Mouse (Mus musculus) small intestine, adult 2 months (tissue): ENCODE results near the gene Rcan3. TPM values are rescaled to one million over a fixed set of nuclear protein-coding genes. Genes with fewer than 3 reads are reported as not detected.

Experiments used
- H3K27ac ChIP-seq: fragments of 200-500 bp; 2 replicates; pipeline ENCODE4 v1.5.1; 2012; ENCODE audit warnings: low read depth, low read length, control low read depth, inconsistent platforms; ENCODE audit not compliant: insufficient read depth
- H3K27me3 ChIP-seq: fragments of 200-500 bp; 2 replicates; pipeline ENCODE4 v1.6.1; 2012; ENCODE audit warnings: mild to moderate bottlenecking, moderate library complexity, low read length, inconsistent platforms; ENCODE audit not compliant: control insufficient read depth, insufficient read depth
- H3K36me3 ChIP-seq: fragments of 200-500 bp; 2 replicates; pipeline ENCODE4 v1.6.1; 2012; ENCODE audit warnings: mild to moderate bottlenecking, low read length, control low read depth, inconsistent platforms; ENCODE audit not compliant: control insufficient read depth, insufficient read depth
- H3K4me1 ChIP-seq: fragments of 200-500 bp; 2 replicates; pipeline ENCODE4 v1.6.1; 2012; ENCODE audit warnings: low read length, inconsistent platforms, mixed read lengths; ENCODE audit not compliant: control insufficient read depth, insufficient read depth, insufficient read length
- H3K4me3 ChIP-seq: fragments of 200-500 bp; 2 replicates; pipeline ENCODE4 v1.5.1; 2012; ENCODE audit warnings: low read depth, mild to moderate bottlenecking, control low read depth, inconsistent platforms, low read length, moderate library complexity
- CTCF ChIP-seq: fragments of 200-500 bp; IDR thresholded peaks from 2 replicates; pipeline ENCODE4 v1.5.1; 2012; ENCODE audit warnings: low read depth, mild to moderate bottlenecking, control low read depth, inconsistent platforms, low read length, moderate library complexity, mixed read lengths; ENCODE audit not compliant: insufficient replicate concordance, insufficient read length; ENCODE audit errors: extremely low read depth
- POLR2A ChIP-seq: fragments of 200-500 bp; IDR thresholded peaks from 2 replicates; pipeline ENCODE4 v1.6.1; 2012; ENCODE audit warnings: low read depth, mild to moderate bottlenecking, control low read depth, inconsistent platforms, low read length, moderate library complexity
- WGBS: fragments of 180-500 bp; shearing (Covaris S2); methylation state at CpG from one replicate; pipeline ENCODE4 v1.1.7; 2018; 5-methylcytosine and 5-hydroxymethylcytosine counted together
- polyA plus RNA-seq: library from polyadenylated mRNA; depleted of rRNA; stranded (reverse); fragments of >200 nt; gene quantifications from 2 replicates; pipeline ENCODE4 v1.2.3, GENCODE M21; 2012

The Rcan3 gene
- polyA plus RNA-seq, 1 experiment = 6.3 TPM

DNA sequence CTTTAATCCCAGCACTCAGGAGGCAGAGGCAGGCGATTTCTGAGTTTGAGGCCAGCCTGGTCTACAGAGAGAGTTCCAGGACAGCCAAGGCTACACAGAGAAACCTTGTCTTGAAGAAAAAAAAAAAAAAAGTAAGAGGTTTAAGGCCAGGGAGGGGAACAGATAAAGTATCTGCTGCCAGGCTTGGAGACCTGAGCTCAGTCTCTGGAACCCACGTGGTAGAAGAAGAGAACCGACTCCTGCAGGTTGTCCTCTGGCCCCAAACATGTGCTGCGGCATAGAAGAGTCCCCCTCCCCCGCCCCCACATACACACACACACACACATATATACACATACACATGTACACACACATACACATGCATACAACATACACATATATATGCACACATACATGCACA is 8.8 kb upstream of the Rcan3 start:
- H3K4me3 ChIP-seq = no peak overlapping the region
- H3K4me1 ChIP-seq = peaks cover 4% of the 10 kb centered on the region; the same call in 1 of the 2 replicates
- no peaks in the 10 kb centered on the region; the same call in 1 of the 2 replicates for H3K27me3 ChIP-seq
- no peak overlapping the region for H3K27ac ChIP-seq
- WGBS = 63% methylated on average over 5 of the region's 5 CpGs
- no peaks in the 10 kb centered on the region for H3K36me3 ChIP-seq
- TF ChIP-seq CTCF (no peak), POLR2A (no peak)

DNA sequence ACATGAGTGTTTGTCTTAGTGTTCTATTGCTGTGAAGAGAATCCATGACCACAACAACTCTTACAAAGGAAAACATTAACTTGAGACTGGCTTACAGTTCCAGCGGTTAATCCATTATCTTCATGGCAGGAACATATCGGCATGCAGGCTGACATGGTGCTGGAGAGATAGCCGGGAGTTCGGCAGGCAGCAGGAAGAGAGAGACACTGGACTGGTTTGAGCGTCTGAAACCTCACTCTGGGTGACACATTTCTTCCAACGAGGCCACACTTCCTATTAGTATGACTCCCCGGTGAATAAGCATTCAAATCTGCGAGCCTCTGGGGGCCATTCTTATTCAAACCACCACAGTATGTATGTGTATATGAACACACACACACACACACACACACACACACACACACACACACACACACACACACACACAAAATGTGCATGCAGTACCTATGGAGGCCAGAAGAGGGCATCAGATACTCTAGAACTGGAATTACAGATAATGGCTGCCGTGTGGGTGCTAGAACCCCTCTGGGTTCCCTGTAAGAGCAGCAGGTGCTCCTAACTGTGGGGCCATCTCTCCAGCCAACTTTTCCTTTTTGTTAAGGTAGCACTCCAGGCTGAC is 6.4 kb upstream of the Rcan3 start:
- TF ChIP-seq CTCF = peak; percentile 51; the same call in 1 of the 2 replicates
- TF ChIP-seq POLR2A = no peak
- no peaks in the 10 kb centered on the region; the same call in none of the 2 replicates for H3K27me3 ChIP-seq
- peak overlapping the region; percentile 68; the same call in 1 of the 2 replicates for H3K27ac ChIP-seq
- no peak overlapping the region for H3K4me3 ChIP-seq
- WGBS = 12% methylated on average over 9 of the region's 9 CpGs
- peaks cover 12% of the 10 kb centered on the region; the same call in 1 of the 2 replicates for H3K4me1 ChIP-seq
- H3K36me3 ChIP-seq = no peaks in the 10 kb centered on the region

DNA sequence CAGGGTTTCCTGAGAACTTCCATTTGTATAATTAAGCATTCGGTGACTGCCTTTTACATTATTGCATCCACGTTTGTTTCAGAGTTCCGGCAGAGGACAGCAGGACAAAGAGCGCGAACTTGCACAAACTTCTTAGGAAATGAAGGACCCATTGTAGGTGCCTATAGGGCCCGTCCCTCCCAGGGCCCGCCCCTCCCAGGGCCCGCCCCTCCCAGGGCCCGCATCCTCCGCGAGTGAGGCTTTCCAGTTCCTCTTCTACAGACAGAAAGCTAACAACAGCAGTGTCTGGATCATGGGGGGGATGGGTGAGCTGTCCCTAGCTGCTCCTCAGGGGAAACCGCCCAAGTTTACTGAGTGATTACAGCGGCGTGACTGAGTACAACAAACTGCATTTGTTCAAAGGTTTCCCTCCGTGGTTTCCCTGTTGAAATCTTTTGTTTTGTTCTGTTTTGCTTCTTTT is 5.6 kb upstream of the Rcan3 start:
- Histone ChIP-seq H3K36me3 (no peaks in the 10 kb centered on the region), H3K27ac (peak overlapping the region; percentile 68), H3K4me1 (peaks cover 14% of the 10 kb centered on the region; the same call in 1 of the 2 replicates), H3K27me3 (no peaks in the 10 kb centered on the region; the same call in none of the 2 replicates), H3K4me3 (peak overlapping the region; percentile 45)
- TF ChIP-seq CTCF = no peak
- TF ChIP-seq POLR2A = peak; percentile 41; the same call in 1 of the 2 replicates
- under 1% methylated on average over 15 of the region's 15 CpGs for WGBS

DNA sequence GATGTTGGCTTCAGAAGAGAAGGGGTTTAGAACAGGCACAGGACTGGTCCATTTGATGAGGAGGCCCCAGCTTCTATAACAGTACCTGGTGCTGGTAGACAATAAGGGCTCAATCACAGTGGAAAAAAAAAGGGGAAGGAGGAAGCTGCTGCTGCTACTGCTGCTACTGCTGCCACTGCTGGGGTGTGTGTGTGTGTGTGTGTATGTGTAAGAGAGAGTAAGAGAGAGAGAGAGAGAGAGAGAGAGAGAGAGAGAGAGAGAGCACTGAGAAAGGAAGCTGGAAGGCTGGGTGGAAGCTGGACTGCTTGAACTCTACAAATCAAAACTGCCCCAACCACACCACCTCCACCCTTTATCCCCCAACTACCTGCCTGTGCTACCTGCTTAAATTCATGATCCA is 4.3 kb upstream of the Rcan3 start:
- peaks cover 14% of the 10 kb centered on the region; the same call in 1 of the 2 replicates for H3K4me1 ChIP-seq
- peak overlapping the region; percentile 35; the same call in 1 of the 2 replicates for H3K27ac ChIP-seq
- H3K4me3 ChIP-seq = no peak overlapping the region
- no peaks in the 10 kb centered on the region for H3K36me3 ChIP-seq
- no peak for TF ChIP-seq CTCF
- TF ChIP-seq POLR2A = no peak
- no peaks in the 10 kb centered on the region; the same call in none of the 2 replicates for H3K27me3 ChIP-seq

DNA sequence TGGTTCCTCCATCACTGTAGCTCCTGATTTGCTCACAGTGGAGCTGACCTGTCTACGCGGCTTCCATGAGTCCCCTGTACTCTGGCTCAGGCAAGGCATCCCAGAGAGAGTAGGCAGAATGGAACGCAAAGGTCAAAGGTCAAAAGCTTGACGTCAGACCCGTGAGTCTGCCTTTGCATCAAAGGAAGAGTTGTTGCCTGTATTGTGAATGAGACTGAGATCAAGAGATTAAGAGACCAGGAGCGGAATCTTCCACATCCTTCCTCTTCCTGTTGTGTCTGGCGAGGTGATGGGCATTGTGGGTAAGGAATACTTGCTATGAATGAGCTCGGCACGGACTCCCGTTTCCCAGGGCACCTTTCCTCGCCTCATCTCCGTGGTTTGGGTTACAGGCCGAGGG is 2.6 kb upstream of the Rcan3 start:
- peaks cover 14% of the 10 kb centered on the region; the same call in 1 of the 2 replicates for H3K4me1 ChIP-seq
- H3K27me3 ChIP-seq = no peaks in the 10 kb centered on the region; the same call in none of the 2 replicates
- TF ChIP-seq POLR2A (no peak), CTCF (no peak)
- no peak overlapping the region for H3K4me3 ChIP-seq
- H3K27ac ChIP-seq = no peak overlapping the region
- H3K36me3 ChIP-seq = no peaks in the 10 kb centered on the region
- WGBS = 46% methylated on average over 13 of the region's 13 CpGs

DNA sequence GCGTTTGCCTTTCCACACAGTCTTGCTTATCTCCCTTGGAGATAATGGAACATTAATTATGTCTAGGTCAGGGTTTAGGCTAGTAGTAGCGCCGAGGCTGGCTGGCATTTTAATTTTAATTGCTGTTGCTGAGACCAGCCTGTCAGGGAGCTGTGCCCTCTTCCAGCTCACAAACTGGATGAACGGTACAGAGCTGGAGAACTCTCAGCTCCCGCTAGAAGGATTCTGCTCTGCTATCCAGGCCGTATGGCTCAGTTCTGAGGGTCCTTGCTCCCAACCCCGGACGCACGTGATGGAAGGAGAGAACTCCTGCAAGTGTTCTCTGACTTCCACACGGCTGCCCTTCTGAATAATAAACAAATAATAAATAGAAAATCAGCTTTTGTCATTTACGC is 739 bp upstream of the Rcan3 start:
- H3K27ac ChIP-seq = peak overlapping the region; percentile 68
- 12% methylated on average over 11 of the region's 11 CpGs for WGBS

DNA sequence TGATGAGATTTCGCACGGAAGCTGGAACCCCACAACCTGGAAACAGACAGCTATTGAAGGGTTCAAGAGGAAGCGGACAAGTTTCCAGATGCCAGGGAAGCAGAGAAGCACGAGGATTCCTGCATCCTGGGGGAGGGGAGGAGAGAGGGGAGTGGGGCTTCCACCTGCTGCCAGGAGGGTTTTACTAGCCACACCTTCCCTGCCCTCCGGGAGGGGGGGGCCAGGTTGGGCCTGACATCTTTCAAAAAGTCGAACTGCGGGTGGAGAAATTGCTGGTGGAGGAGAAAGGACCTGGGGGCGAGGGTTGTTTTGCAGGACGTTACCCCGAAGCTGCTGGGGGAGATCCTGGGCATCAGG is 589 bp downstream of the Rcan3 start:
- H3K36me3 ChIP-seq = no peaks in the 10 kb centered on the region
- peak overlapping the region; percentile 97 for H3K4me3 ChIP-seq
- 0 out of 2 replicates have a peak overlapping the region, but pooled peaks have one; percentile 11 for H3K27ac ChIP-seq
- WGBS = 23% methylated on average over 10 of the region's 10 CpGs
- TF ChIP-seq CTCF (no peak), POLR2A (no peak)
- peaks cover 10% of the 10 kb centered on the region; the same call in 1 of the 2 replicates for H3K4me1 ChIP-seq
- H3K27me3 ChIP-seq = no peaks in the 10 kb centered on the region; the same call in 1 of the 2 replicates

More for the DNA sequence above, 739 bp upstream of the Rcan3 start:
- Histone ChIP-seq H3K36me3 (no peaks in the 10 kb centered on the region), H3K4me3 (peak overlapping the region; percentile 97), H3K4me1 (peaks cover 12% of the 10 kb centered on the region; the same call in 1 of the 2 replicates), H3K27me3 (no peaks in the 10 kb centered on the region; the same call in none of the 2 replicates)
- no peak for TF ChIP-seq CTCF
